Mouse (Mus musculus) thymus, postnatal 25 days (tissue): ENCODE data around the gene Smg6.
A peak's percentile ranks its signal among the peaks of the same experiment; 100 is the strongest.

Experiments used
- DNase-seq: peaks from one replicate; pipeline ENCODE4 v3.0.0; 2022

Gene Smg6

DNA sequence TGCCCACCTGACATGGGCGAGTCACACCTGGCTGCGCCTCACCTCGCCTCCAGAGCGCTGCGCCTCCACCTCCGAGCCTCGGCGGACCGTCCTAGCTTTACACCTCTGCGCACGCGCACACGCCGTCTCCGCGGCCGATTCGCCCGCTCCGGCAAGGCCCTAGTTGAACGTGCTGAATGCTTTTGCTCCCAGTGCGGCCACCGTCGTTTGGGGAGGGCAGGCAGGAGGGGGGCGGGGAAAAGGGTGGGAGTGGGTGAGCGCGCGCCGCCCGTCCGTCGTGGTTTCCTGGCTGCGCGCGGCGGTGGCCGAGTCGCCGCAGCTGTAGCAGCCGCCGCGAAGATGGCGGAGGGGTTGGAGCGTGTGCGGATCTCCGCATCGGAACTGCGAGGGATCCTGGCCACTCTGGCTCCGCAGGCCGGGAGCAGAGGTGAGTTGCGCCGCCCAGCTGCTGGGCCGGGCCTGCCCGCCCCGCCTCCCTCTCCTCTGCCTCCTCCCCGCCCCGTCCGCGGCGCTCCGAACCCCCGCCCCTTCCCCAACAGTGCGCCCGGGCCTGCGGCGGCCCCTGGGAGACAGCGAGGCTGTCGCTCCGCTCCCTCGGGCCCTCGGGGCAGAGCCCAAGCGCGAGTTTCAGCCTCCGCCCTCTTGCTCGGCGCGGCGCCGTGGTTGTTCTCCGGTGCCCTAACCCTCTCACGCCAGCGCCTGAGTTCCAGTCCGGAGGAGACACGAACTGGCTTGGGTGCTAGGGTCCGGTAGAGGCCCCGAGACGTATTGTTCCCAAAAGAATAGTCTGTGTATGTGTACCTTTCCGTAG is at the start of gene Smg6, which contains the start of gene Srr:
Gene Smg6, plus strand, starts transcription at position 247 of the 811 bp plus-strand sequence.
Gene Srr, minus strand, starts transcription at position 372 of the 811 bp plus-strand sequence.
- peak; percentile 92 for DNase-seq

GRCm38 (mm10) chr11:74876801-74877200 is 48.8 kb upstream of the Smg6 start:
- peak; percentile 16 for DNase-seq

DNA sequence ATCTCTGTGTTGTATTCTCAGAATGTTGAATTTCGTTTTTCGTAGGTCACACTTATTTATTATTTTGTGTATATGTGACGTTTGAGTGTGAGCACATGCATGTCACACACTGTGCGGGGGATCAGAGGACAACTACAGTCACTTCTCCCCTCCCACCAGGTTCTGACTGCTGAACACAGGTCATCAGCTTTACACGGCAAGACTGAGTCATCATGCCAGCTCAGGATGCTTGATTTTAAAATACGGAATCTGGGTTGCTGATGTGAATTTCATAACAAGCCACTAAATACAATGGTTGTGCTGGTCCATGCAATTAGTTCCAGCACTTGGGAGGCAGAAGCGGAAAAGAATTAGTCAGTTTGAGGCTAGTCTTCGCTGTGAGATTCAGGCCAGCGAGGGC is 44.6 kb upstream of the Smg6 start:
- DNase-seq: no peak

GRCm38 (mm10) chr11:74881979-74882378 is 43.6 kb upstream of the Smg6 start:
- no peak for DNase-seq

- no peak for DNase-seq
These were observed 42.5 kb upstream of the Smg6 start for GRCm38 (mm10) chr11:74883098-74883497.

GRCm38 (mm10) chr11:74894619-74895018 is 31.0 kb upstream of the Smg6 start:
- DNase-seq: no peak

GRCm38 (mm10) chr11:74895980-74896900 is 29.4 kb upstream of the Smg6 start:
- DNase-seq: peak; percentile 64

DNA sequence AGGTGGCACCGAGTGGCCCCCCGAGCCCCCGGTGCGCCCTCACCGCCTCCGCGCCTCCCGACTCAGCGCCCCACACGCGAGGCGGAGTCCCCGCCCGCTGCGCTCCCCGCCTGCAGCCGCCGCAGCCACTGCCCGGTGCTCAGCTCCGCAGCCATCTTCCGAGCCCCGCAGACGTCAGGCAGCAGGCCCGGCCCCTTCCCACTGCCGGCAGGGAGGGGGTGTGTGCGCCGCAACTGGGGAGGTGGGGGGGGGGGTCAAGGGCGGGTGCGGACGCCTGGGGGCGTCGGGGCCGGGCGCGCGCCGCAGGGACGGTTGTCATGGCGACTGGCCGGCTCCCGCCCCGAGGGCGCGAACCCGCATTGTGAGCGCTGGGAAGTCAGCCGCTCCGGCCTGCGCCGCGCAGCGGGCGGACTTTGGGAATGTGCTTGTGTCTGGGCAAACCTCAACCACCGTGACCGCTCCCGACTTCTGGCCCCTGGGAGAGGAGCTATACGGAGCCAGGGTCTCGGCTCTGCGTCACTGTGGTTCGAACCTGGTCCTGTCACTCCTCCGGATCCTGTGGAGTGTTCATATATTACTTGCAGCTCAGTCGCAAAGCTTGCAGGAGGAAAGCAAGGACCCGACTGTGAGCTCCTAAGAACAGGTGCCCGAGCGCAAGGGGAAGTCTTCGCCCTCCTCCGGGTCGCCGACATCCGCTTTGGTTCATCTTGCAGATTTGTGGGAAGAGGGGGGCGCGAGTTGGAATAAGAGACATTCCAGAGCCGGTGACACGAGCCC is 28.5 kb upstream of the Smg6 start, which contains the start of gene Sgsm2:
Gene Sgsm2, minus strand, starts transcription at position 160 of the 777 bp plus-strand sequence.
- peak; percentile 55 for DNase-seq

GRCm38 (mm10) chr11:74897678-74898516 is 27.7 kb upstream of the Smg6 start, which contains the start of gene Tsr1:
TSS of gene Tsr1 (plus strand) at chr11:74898071.
- peak; percentile 87 for DNase-seq

GRCm38 (mm10) chr11:74898517-74898827 is 27.2 kb upstream of the Smg6 start:
- DNase-seq: no peak

- DNase-seq: no peak
These were observed 24.1 kb upstream of the Smg6 start for GRCm38 (mm10) chr11:74901555-74901954.

DNA sequence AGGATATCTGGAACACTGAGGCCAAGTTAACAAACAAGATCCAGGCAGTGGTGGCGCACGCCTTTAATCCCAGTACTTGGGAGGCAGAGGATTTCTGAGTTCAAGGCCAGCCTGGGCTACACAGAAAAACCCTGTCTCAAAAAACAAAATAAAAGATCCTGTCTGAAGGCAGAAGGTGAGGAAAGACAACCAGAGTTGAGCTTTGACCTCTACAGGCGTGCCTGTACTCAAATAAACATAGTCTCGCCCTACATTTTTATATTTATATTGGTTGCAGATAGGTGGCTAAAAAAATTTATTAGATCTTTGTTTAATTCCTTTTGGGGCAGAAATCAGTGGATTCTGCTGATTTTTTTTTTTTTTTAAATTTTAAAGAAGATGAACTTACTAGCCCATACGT is 23.2 kb upstream of the Smg6 start:
- no peak for DNase-seq

GRCm38 (mm10) chr11:74907850-74908249 is 17.8 kb upstream of the Smg6 start:
- DNase-seq: no peak

- DNase-seq: no peak
These were observed 16.8 kb upstream of the Smg6 start for GRCm38 (mm10) chr11:74908618-74909399.

DNA sequence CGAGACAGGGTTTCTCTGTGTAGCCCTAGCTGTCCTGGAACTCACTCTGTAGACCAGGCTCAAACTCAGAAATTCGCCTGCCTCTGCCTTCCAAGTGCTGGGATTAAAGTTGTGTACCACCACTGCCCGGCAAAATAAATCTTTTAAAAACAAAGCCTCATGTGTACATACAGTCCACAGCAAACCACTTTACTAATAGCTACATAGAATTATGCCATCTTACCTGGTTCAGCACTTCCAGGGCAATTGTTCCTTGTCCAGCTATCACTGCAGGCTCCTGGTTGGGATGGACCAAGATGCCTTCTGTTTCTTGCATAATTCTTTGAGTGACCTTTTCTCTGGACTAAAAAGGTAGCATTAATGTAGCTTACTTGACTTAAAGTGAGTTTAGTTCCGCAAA is 15.6 kb upstream of the Smg6 start:
- no peak for DNase-seq

DNA sequence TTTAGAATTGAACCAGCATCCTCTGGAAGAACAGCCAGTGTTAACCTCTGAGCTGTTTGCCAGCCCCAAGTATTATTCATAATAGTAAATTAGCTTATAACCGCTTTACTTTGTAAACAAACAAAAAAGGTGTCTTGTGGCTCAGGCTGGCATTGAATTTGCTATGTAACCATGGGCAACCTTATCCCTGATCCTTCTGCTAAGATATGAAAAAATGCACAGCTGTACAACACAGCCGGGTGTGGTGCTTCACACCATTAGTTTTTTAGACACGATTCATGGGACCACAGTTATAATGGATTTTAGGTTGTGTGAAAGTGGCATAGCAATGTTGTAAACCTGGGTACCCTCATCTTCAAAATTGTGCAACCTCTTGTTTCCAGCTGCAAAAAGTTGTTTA is 13.1 kb upstream of the Smg6 start:
- no peak for DNase-seq

GRCm38 (mm10) chr11:74919249-74919648 is 6.4 kb upstream of the Smg6 start:
- no peak for DNase-seq

- peak; percentile 54 for DNase-seq
These were observed 1.5 kb upstream of the Smg6 start for GRCm38 (mm10) chr11:74924149-74924548.

GRCm38 (mm10) chr11:74926388-74927005 is 874 bp downstream of the Smg6 start:
- peak; percentile 19 for DNase-seq

DNA sequence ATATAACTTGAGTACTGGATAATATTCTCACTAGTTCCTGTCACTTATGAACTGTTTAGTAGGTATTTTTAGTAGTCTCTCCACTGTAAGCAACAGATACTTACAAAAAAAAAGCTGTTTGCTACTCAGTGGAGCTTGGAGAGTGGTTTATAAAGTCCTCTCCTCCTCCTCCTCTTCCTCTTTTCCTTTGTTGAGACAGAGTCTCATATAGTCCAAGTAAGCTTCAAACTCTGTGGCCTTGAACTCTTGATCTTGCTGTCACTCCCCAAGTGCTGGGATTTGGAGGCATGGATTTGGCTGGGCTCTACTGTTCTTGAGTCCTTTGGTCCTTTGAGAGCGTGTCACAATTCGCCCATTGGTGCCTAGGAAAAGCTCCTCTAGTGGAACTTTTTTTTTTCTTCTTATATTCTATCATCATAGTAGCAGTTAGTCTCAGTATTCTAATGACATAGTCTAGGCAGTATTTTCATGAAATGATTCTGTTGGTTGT is 1.7 kb downstream of the Smg6 start:
- no peak for DNase-seq
